Mouse (Mus musculus) common myeloid progenitor, adult 5-6 weeks (primary cell): ENCODE measurements around the gene Cyp20a1. TPM values are rescaled to one million over a fixed set of nuclear protein-coding genes. Genes with fewer than 3 reads are reported as not detected.

ENCODE experiments used
- total RNA-seq: library from RNA; stranded (forward); fragments of 200-1000, 187-1606 nt; gene quantifications from 2 replicates; pipeline ENCODE4 v1.2.3, GENCODE M21; 2017

Gene Cyp20a1
- total RNA-seq, 1 experiment from 2014 or later: 28.3 TPM

Other genes with a start within 250 kb of the Cyp20a1 start
- gene Carf, start 245.1 kb upstream of the Cyp20a1 start, total RNA-seq: 5.6 and 9.3 TPM in 2 replicates
- gene Wdr12, start 244.7 kb upstream of the Cyp20a1 start, total RNA-seq: 95.7 and 110 TPM in 2 replicates
- gene Nbeal1, start 162.7 kb upstream of the Cyp20a1 start, total RNA-seq: 7.3 and 13.0 TPM in 2 replicates
- gene Abi2, start 66.3 kb downstream of the Cyp20a1 start, total RNA-seq: 24.6 and 28.1 TPM in 2 replicates
- 1.2 and 4.8 TPM in 2 replicates for gene Raph1, start 223.8 kb downstream of the Cyp20a1 start, total RNA-seq